Mouse (Mus musculus) midbrain, postnatal 0 days (tissue): ENCODE results near the gene Lce3a. TPM values are rescaled to one million over a fixed set of nuclear protein-coding genes. Genes with fewer than 3 reads are reported as not detected.

Experiments used
- ATAC-seq: fragments of 200-750 bp; cut with Nextera tagmentation; 2 replicates; pipeline ENCODE4 v1.8.0; 2017; ENCODE audit warnings: moderate number of reproducible peaks, mild to moderate bottlenecking, moderate TSS enrichment, moderate library complexity; ENCODE audit not compliant: low FRiP score
- DNase-seq: peaks from one replicate; pipeline ENCODE4 v3.0.0-alpha.2; 2015; ENCODE audit warnings: low spot score
- H3K27ac ChIP-seq: fragments of 300-500 bp; sonication (generic); 2 replicates; pipeline ENCODE4 v1.5.1; 2014; ENCODE audit warnings: low read depth, mild to moderate bottlenecking, low read length, mixed read lengths
- H3K27me3 ChIP-seq: fragments of 300-500 bp; sonication (generic); 2 replicates; pipeline ENCODE4 v1.6.1; 2014; ENCODE audit warnings: low read length, control low read depth, mixed read lengths; ENCODE audit not compliant: insufficient read depth
- H3K36me3 ChIP-seq: fragments of 300-500 bp; sonication (generic); 2 replicates; pipeline ENCODE4 v1.6.1; 2014; ENCODE audit warnings: low read length, control low read depth, mixed read lengths; ENCODE audit not compliant: insufficient read depth
- H3K4me1 ChIP-seq: fragments of 300-500 bp; sonication (generic); 2 replicates; pipeline ENCODE4 v1.6.1; 2014; ENCODE audit warnings: mild to moderate bottlenecking, control low read depth, antibody characterized with exemption, low read length, mixed read lengths; ENCODE audit not compliant: insufficient read depth
- H3K4me2 ChIP-seq: fragments of 300-500 bp; sonication (generic); 2 replicates; pipeline ENCODE4 v1.6.1; 2014; ENCODE audit warnings: low read depth, mild to moderate bottlenecking, low read length, mixed read lengths; ENCODE audit not compliant: poor library complexity, severe bottlenecking
- H3K4me3 ChIP-seq: fragments of 300-500 bp; sonication (generic); 2 replicates; pipeline ENCODE4 v1.5.1; 2014; ENCODE audit warnings: low read depth, mild to moderate bottlenecking, low read length, moderate library complexity
- H3K9ac ChIP-seq: fragments of 300-500 bp; sonication (generic); replicated peaks from 2 replicates; pipeline ENCODE4 v1.6.1; 2014; ENCODE audit warnings: mild to moderate bottlenecking, low read length, moderate library complexity, mixed read lengths; ENCODE audit not compliant: poor library complexity, severe bottlenecking
- H3K9me3 ChIP-seq: fragments of 300-500 bp; sonication (generic); 2 replicates; pipeline ENCODE4 v1.6.1; 2016; ENCODE audit warnings: low read length, control low read depth
- CTCF ChIP-seq: IDR thresholded peaks from 2 replicates; pipeline ENCODE4 v1.5.1; 2016; ENCODE audit warnings: antibody characterized with exemption, mild to moderate bottlenecking
- WGBS: fragments of 180-500 bp; shearing (Covaris S2); extraction: QIAGEN DNeasy Blood & Tissue Kit; methylation state at CpG from one replicate; pipeline ENCODE4 v1.1.7; 2014; 5-methylcytosine and 5-hydroxymethylcytosine counted together
- polyA plus RNA-seq: library from polyadenylated mRNA; unstranded; fragments of >200 nt; fragmentation: Nextera tagmentation; extraction: Ambion mirVana; gene quantifications from 2 replicates; pipeline ENCODE4 v1.2.1, GENCODE M21; 2015
- total RNA-seq: library from RNA; depleted of rRNA; stranded (reverse); fragments of >200 nt; gene quantifications from 2 replicates; pipeline ENCODE4 v1.2.3, GENCODE M21; 2014; rRNA removed

Lce3a gene
- total RNA-seq, result not detected in 2 replicates
- not detected in 2 replicates for polyA plus RNA-seq

DNA sequence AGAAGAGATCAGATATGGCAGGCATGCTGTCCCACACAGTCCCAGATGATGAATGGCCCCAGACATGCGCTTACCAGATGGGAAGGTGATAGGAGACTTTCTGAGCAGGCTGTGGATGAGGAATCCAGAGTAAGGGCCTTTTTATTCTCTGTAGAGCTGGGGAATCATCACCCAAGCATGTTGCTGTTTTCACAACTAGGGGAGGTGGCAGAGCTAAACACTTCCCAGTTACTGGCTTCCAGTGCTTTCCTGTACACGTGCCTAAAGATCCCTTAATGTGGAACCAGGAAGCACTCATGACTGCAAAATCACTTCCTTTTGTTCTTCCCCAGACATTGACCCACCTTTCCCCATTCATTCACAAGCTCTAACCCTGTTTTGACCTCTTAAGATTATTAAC, at the start of gene Lce3a:
TSS of gene Lce3a (minus strand) at position 101 of the 400 bp plus-strand sequence.
- ATAC-seq, result no peak
- no peak within 1 kb of the TSS for H3K4me2 ChIP-seq
- no peak for DNase-seq

DNA sequence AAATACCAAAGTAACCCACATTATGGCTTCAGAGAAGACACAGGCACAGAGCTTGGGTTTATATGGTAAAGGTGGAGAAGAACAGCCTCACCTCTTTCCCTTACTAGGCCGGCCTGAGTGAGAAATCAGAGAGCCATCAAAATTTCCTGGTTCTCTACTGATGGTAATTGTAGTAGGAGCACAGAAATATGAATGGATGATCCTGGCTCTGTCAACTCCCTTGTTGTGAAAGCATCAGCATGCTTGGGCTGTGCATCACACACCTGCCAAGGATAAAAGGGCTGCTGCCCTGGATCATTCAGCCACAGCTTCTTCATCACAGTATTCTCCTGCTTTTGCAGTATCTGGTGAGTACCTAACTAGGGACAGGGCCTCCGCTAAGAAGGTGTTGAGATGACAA, 40.7 kb upstream of the Lce3a start, which contains the start of gene Lce3e:
TSS of gene Lce3e (plus strand) at position 301 of the 400 bp plus-strand sequence.
- Histone ChIP-seq H3K27me3 (no peaks in the 10 kb centered on the region), H3K4me1 (no peaks in the 10 kb centered on the region), H3K36me3 (no peaks in the 10 kb centered on the region), H3K9ac (no peak within 1 kb of the TSS), H3K27ac (no peak within 1 kb of the TSS), H3K9me3 (no peaks in the 10 kb centered on the region), H3K4me2 (no peak within 1 kb of the TSS), H3K4me3 (no peak within 1 kb of the TSS)
- no peak for TF ChIP-seq CTCF
- DNase-seq, result no peak
- 93% methylated on average over 2 of the region's 2 CpGs for WGBS
- ATAC-seq, result no peak

More for the DNA sequence above, at the start of gene Lce3a:
- Histone ChIP-seq H3K4me1 (no peaks in the 10 kb centered on the region), H3K27ac (no peak within 1 kb of the TSS), H3K4me3 (no peak within 1 kb of the TSS), H3K9me3 (no peaks in the 10 kb centered on the region), H3K27me3 (no peaks in the 10 kb centered on the region), H3K36me3 (no peaks in the 10 kb centered on the region), H3K9ac (no peak within 1 kb of the TSS)
- no peak for TF ChIP-seq CTCF
- WGBS, result 75% methylated on average over 2 of the region's 2 CpGs

DNA sequence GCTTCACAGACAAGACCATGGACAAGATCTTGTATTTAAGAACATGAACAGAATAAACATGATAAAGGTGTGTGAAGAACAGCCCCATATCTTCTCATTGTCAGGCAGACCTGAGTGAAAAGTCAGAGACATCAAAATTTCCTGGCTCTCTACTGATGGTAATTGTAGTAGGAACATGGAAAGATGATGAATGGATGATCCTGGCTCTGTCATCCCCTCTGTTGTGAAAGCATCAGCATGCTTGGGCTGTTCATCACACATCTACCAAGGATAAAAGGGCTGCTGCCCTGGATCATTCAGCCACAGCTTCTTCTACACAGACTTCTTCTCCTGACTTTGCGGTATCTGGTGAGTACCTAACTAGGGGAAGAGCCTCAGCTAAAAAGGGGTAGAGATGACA, 31.1 kb upstream of the Lce3a start, which contains the start of gene Lce3d:
TSS of gene Lce3d (plus strand) at position 301 of the 400 bp plus-strand sequence.
- H3K36me3 ChIP-seq, result no peaks in the 10 kb centered on the region
- H3K9me3 ChIP-seq, result no peaks in the 10 kb centered on the region
- no peak within 1 kb of the TSS for H3K4me3 ChIP-seq
- no peak within 1 kb of the TSS for H3K4me2 ChIP-seq
- DNase-seq (no peak), ATAC-seq (no peak)
- H3K4me1 ChIP-seq, result no peaks in the 10 kb centered on the region
- 92% methylated on average over 1 of the region's 1 CpGs for WGBS
- H3K27ac ChIP-seq, result no peak within 1 kb of the TSS
- no peaks in the 10 kb centered on the region for H3K27me3 ChIP-seq
- no peak within 1 kb of the TSS for H3K9ac ChIP-seq
- no peak for TF ChIP-seq CTCF

DNA sequence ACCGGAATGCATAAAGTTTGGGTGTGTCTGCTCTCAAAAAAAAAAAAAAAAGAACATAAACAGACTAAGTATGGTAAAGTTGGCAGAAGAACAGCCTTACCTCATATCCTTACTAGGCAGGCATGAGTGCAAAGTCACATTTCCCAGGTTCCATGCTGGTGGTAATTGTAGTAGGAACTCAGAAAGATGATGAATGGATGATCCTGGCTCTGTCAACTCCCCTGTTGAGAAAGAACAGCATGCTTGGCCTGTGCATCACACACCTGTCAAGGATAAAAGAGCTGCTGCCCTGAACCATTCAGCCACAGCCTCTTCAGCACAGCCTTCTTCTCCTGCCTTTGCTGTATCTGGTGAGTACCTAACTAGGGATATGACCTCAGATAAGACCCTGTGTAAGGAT, 18.2 kb upstream of the Lce3a start, which contains the start of gene Lce3c:
TSS of gene Lce3c (plus strand) at position 301 of the 400 bp plus-strand sequence.
- Histone ChIP-seq H3K4me3 (no peak within 1 kb of the TSS), H3K4me1 (no peaks in the 10 kb centered on the region), H3K9ac (no peak within 1 kb of the TSS), H3K27me3 (no peaks in the 10 kb centered on the region), H3K9me3 (no peaks in the 10 kb centered on the region), H3K4me2 (no peak within 1 kb of the TSS), H3K27ac (no peak within 1 kb of the TSS), H3K36me3 (no peaks in the 10 kb centered on the region)
- DNase-seq (no peak), ATAC-seq (no peak)
- 81% methylated on average over 1 of the region's 1 CpGs for WGBS
- no peak for TF ChIP-seq CTCF

DNA sequence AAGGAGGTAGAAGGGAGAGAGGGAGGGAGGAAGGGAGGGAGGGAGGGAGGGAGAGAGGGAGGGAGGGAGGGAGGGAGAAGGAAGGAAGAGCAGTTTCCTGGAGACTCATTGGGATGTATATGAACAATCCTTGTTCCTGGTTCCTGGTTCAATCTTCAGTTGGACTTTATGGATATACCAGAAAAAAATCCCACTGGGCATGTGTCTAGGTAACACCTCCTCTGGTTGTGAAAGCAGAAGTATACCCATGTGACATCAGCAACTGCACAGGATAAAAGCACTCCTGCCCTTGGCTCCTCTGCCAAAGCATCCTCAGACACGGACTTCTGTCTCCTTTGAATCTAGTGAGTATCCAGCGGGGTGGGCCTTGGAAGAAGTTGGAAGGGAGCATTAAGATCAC, 6.6 kb upstream of the Lce3a start, which contains the start of gene Lce3b:
TSS of gene Lce3b (plus strand) at position 301 of the 400 bp plus-strand sequence.
- Histone ChIP-seq H3K4me2 (no peak within 1 kb of the TSS), H3K4me3 (no peak within 1 kb of the TSS), H3K9ac (no peak within 1 kb of the TSS), H3K36me3 (no peaks in the 10 kb centered on the region), H3K9me3 (no peaks in the 10 kb centered on the region), H3K27ac (no peak within 1 kb of the TSS), H3K27me3 (no peaks in the 10 kb centered on the region), H3K4me1 (no peaks in the 10 kb centered on the region)
- 60% methylated on average over 2 of the region's 2 CpGs for WGBS
- TF ChIP-seq CTCF, result no peak
- DNase-seq (no peak), ATAC-seq (no peak)

DNA sequence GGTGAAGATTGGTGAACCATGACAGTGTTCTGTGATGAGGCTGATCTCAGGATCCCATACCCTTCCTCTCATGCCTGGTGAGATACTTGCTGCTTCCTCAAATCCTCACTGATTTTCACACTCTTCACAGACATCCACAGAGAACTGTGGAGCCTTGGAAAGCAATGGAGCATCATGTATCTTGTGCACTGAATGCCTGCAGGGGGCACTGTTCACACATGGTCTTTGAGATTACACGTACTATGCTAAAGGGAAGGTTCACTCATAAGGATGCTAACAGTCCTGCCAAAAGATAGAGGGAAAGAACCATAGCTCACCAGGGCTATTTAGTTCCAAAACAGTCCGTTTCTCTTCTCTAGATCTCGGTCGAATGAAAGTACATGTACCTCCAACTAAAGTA, 5.7 kb downstream of the Lce3a start:
- Histone ChIP-seq H3K4me1 (no peaks in the 10 kb centered on the region), H3K36me3 (no peaks in the 10 kb centered on the region), H3K27ac (no peak overlapping the region), H3K9ac (no peak overlapping the region), H3K27me3 (no peaks in the 10 kb centered on the region), H3K4me3 (no peak overlapping the region), H3K9me3 (no peaks in the 10 kb centered on the region), H3K4me2 (no peak overlapping the region)
- TF ChIP-seq CTCF, result peak; percentile 47
- DNase-seq (peak; percentile 24), ATAC-seq (no peak)
- 67% methylated on average over 4 of the region's 4 CpGs for WGBS
